In the genomic region with DNA sequence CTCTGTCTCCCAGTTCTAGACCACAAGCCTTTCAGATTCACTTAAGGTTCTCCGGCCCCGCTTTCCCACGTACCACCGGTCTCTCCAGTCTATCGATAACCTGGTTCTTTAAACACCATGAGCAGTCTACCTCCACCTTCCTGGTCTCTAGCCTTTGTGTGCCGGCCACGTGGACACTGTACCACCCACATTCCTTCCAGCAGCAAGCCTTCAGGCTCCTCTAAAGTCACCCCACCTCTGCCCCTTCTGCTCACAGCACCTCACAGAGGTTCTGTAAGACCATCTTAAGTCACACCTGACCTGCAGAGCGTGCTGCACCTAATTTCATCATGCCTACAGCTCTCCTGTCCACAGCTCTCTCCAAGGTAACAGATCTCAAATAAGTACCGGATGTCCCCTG, we compare ENCODE assay signal across 25 mouse cellular contexts.
"Had no signal": no experiment of that assay in that cellular context is flagged by ENCODE, and none has a peak within 500 bp of the region (broad histone marks: within the 10 kb centered on the region; RNA-seq: fewer than 3 reads in every experiment).

No protein-coding gene starts in this region.

- H3K27ac ChIP-seq: embryonic facial prominence, embryonic 10.5 days; embryonic facial prominence, embryonic 12.5 days; embryonic facial prominence, embryonic 13.5 days; embryonic facial prominence, embryonic 15.5 days; forebrain, embryonic 10.5 days; forebrain, embryonic 12.5 days; forebrain, embryonic 13.5 days; forebrain, embryonic 15.5 days; heart, adult 2 months had no signal

- H3K4me3 ChIP-seq: embryonic facial prominence, embryonic 10.5 days; embryonic facial prominence, embryonic 12.5 days; embryonic facial prominence, embryonic 13.5 days; embryonic facial prominence, embryonic 15.5 days; erythroblast, embryonic 14.5 days; forebrain, embryonic 10.5 days; forebrain, embryonic 12.5 days; forebrain, embryonic 13.5 days; forebrain, embryonic 15.5 days; heart, adult 2 months had no signal

- H3K4me1 ChIP-seq: embryonic facial prominence, embryonic 10.5 days; embryonic facial prominence, embryonic 12.5 days; embryonic facial prominence, embryonic 13.5 days; embryonic facial prominence, embryonic 15.5 days; forebrain, embryonic 10.5 days; forebrain, embryonic 12.5 days; forebrain, embryonic 13.5 days; forebrain, embryonic 15.5 days had no signal

- DNase-seq: cerebellum, adult 8-10 months; cerebellum, adult 9-10 months; cerebellum, adult 9-11 months; cerebellum, postnatal 10 days; cerebellum, postnatal 14 days; cerebellum, postnatal 25 days; cerebellum, postnatal 36 days; embryo, embryonic 11 days; forebrain, postnatal 0 days; gastrocnemius, postnatal 10 days; gastrocnemius, postnatal 14 days; gastrocnemius, postnatal 25 days; gastrocnemius, postnatal 36 days; heart, adult 2 months had no signal

- H3K27me3 ChIP-seq: embryonic facial prominence, embryonic 12.5 days; embryonic facial prominence, embryonic 13.5 days; embryonic facial prominence, embryonic 15.5 days; forebrain, embryonic 12.5 days; forebrain, embryonic 13.5 days; forebrain, embryonic 15.5 days had no signal

- H3K4me2 ChIP-seq: embryonic facial prominence, embryonic 12.5 days; embryonic facial prominence, embryonic 13.5 days; embryonic facial prominence, embryonic 15.5 days; forebrain, embryonic 12.5 days; forebrain, embryonic 13.5 days; forebrain, embryonic 15.5 days had no signal

- H3K9ac ChIP-seq: embryonic facial prominence, embryonic 12.5 days; embryonic facial prominence, embryonic 13.5 days; embryonic facial prominence, embryonic 15.5 days; forebrain, embryonic 12.5 days; forebrain, embryonic 13.5 days; forebrain, embryonic 15.5 days; forebrain, postnatal 0 days had no signal

- ATAC-seq: forebrain, embryonic 13.5 days; forebrain, embryonic 14.5 days; forebrain, embryonic 15.5 days; forebrain, embryonic 16.5 days; forebrain, postnatal 0 days had no signal

- H3K9me3 ChIP-seq: embryonic facial prominence, embryonic 10.5 days; embryonic facial prominence, embryonic 12.5 days; embryonic facial prominence, embryonic 13.5 days; embryonic facial prominence, embryonic 15.5 days; forebrain, embryonic 10.5 days; forebrain, embryonic 12.5 days; forebrain, embryonic 13.5 days; forebrain, embryonic 15.5 days had no signal

- H3K36me3 ChIP-seq: embryonic facial prominence, embryonic 10.5 days; embryonic facial prominence, embryonic 12.5 days; embryonic facial prominence, embryonic 13.5 days; embryonic facial prominence, embryonic 15.5 days; forebrain, embryonic 10.5 days; forebrain, embryonic 12.5 days; forebrain, embryonic 15.5 days had no signal
